Mouse (Mus musculus) CH12.LX (cell line): ENCODE measurements around the gene Ces2h. TPM values are rescaled to one million over a fixed set of nuclear protein-coding genes. Genes with fewer than 3 reads are reported as not detected.

Source experiments
- DNase-seq: peaks from one replicate; pipeline ENCODE4 v3.0.0-alpha.2; 2013; ENCODE audit errors: extremely low read depth
- H3K27ac ChIP-seq: 2 replicates; pipeline ENCODE4 v1.5.1; 2012; ENCODE audit warnings: low read depth, mild to moderate bottlenecking, control low read depth, moderate library complexity; ENCODE audit not compliant: insufficient read depth
- H3K27me3 ChIP-seq: replicated peaks from 2 replicates; pipeline ENCODE3; 2012; ENCODE audit warnings: inconsistent platforms
- H3K36me3 ChIP-seq, 2 experiments: replicated peaks in 1 of 2; 2 replicates each; pipeline versions ENCODE3 to v1.6.1; 2012; ENCODE audit warnings: inconsistent platforms in 1 of 2, low read length in 1 of 2, mild to moderate bottlenecking in 1 of 2, mixed read lengths in 1 of 2, moderate library complexity in 1 of 2; ENCODE audit not compliant: control insufficient read depth in 1 of 2, insufficient read depth in 1 of 2
- H3K4me1 ChIP-seq, 2 experiments: 2 replicates each; pipeline ENCODE4 v1.6.1; 2012; ENCODE audit warnings: inconsistent platforms in 1 of 2, moderate library complexity in 1 of 2; ENCODE audit not compliant: insufficient read depth in 2 of 2, control insufficient read depth in 1 of 2
- H3K4me2 ChIP-seq: 2 replicates; pipeline ENCODE4 v1.6.1; 2012; ENCODE audit warnings: low read depth, mild to moderate bottlenecking, control low read depth; ENCODE audit not compliant: poor library complexity, insufficient read depth, severe bottlenecking
- H3K4me3 ChIP-seq, 3 experiments: fragments of 150-350 bp in 1 of 3; sonication (generic) in 1 of 3; replicated peaks in 1 of 3; 2 replicates each; pipeline versions ENCODE3 to v1.5.1; 2011 to 2012; ENCODE audit warnings: low read depth in 2 of 3, low read length in 2 of 3, mild to moderate bottlenecking in 2 of 3, moderate library complexity in 2 of 3, control low read depth in 1 of 3, improper control_type of control experiment in 1 of 3, inconsistent platforms in 1 of 3, mixed read lengths in 1 of 3; ENCODE audit not compliant: poor library complexity in 1 of 3
- H3K79me2 ChIP-seq: replicated peaks from 2 replicates; pipeline ENCODE4 v1.6.1; 2012; ENCODE audit warnings: mild to moderate bottlenecking, moderate library complexity; ENCODE audit not compliant: control insufficient read depth, poor library complexity, insufficient read depth, severe bottlenecking; ENCODE audit errors: extremely low read depth
- H3K9ac ChIP-seq: 2 replicates; pipeline ENCODE4 v1.6.1; 2012; ENCODE audit warnings: low read depth, mild to moderate bottlenecking, control low read depth, moderate library complexity; ENCODE audit not compliant: insufficient read depth
- H3K9me3 ChIP-seq: replicated peaks from 2 replicates; pipeline ENCODE3; 2012; ENCODE audit warnings: low read length, inconsistent platforms, mixed read lengths
- BHLHE40 ChIP-seq: IDR thresholded peaks from 2 replicates; pipeline ENCODE4 v1.6.1; 2011; ENCODE audit warnings: mild to moderate bottlenecking, low read depth, low read length, improper control_type of control experiment
- CHD1 ChIP-seq: IDR thresholded peaks from 2 replicates; pipeline ENCODE4 v1.6.1; 2012; ENCODE audit warnings: low read depth, low read length, improper control_type of control experiment, inconsistent platforms
- CTCF ChIP-seq, 2 experiments: IDR thresholded peaks in 1 of 2; conservative IDR thresholded peaks in 1 of 2; 2 replicates each; pipeline ENCODE4 v1.5.1; 2011 to 2012; ENCODE audit warnings: low read depth in 2 of 2, low read length in 2 of 2, improper control_type of control experiment in 1 of 2, inconsistent platforms in 1 of 2, mild to moderate bottlenecking in 1 of 2, moderate library complexity in 1 of 2
- ELF1 ChIP-seq: IDR thresholded peaks from 2 replicates; pipeline ENCODE4 v1.6.1; 2014; ENCODE audit warnings: low read depth, mild to moderate bottlenecking, inconsistent platforms, low read length, improper control_type of control experiment
- EP300 ChIP-seq: IDR thresholded peaks from 2 replicates; pipeline ENCODE4 v1.6.1; 2011; ENCODE audit warnings: low read length, improper control_type of control experiment
- GABPA ChIP-seq: IDR thresholded peaks from 2 replicates; pipeline ENCODE4 v1.6.1; 2012; ENCODE audit warnings: low read depth, low read length, improper control_type of control experiment, inconsistent platforms; ENCODE audit not compliant: insufficient replicate concordance
- HCFC1 ChIP-seq: IDR thresholded peaks from 2 replicates; pipeline ENCODE4 v1.6.1; 2012; ENCODE audit warnings: low read depth, mild to moderate bottlenecking, inconsistent platforms, low read length, improper control_type of control experiment
- IRF4 ChIP-seq: IDR thresholded peaks from 2 replicates; pipeline ENCODE4 v1.6.1; 2014; ENCODE audit warnings: low read depth, mild to moderate bottlenecking, inconsistent platforms, low read length, improper control_type of control experiment
- JUN ChIP-seq: IDR thresholded peaks from 2 replicates; pipeline ENCODE4 v1.6.1; 2011; ENCODE audit warnings: low read depth, mild to moderate bottlenecking, low read length, improper control_type of control experiment, moderate library complexity; ENCODE audit not compliant: insufficient read depth
- JUND ChIP-seq: conservative IDR thresholded peaks from 2 replicates; pipeline ENCODE4 v1.6.1; 2011; ENCODE audit warnings: low read depth, low read length, improper control_type of control experiment
- KAT2A ChIP-seq: IDR thresholded peaks from 2 replicates; pipeline ENCODE4 v1.6.1; 2012; ENCODE audit warnings: low read length, improper control_type of control experiment, inconsistent platforms; ENCODE audit not compliant: insufficient replicate concordance
- MAFK ChIP-seq: IDR thresholded peaks from 2 replicates; pipeline ENCODE4 v1.6.1; 2011; ENCODE audit warnings: low read length, improper control_type of control experiment; ENCODE audit not compliant: insufficient replicate concordance
- MAX ChIP-seq: IDR thresholded peaks from 2 replicates; pipeline ENCODE4 v1.6.1; 2011; ENCODE audit warnings: low read length, improper control_type of control experiment
- MEF2A ChIP-seq: IDR thresholded peaks from 2 replicates; pipeline ENCODE4 v1.6.1; 2014; ENCODE audit warnings: low read depth, mild to moderate bottlenecking, inconsistent platforms, low read length, improper control_type of control experiment, borderline replicate concordance
- MXI1 ChIP-seq: IDR thresholded peaks from 2 replicates; pipeline ENCODE4 v1.6.1; 2011; ENCODE audit warnings: mild to moderate bottlenecking, low read depth, low read length, improper control_type of control experiment
- MYC ChIP-seq: IDR thresholded peaks from 2 replicates; pipeline ENCODE4 v1.6.1; 2011; ENCODE audit warnings: low read depth, mild to moderate bottlenecking, improper control_type of control experiment, low read length
- PAX5 ChIP-seq: IDR thresholded peaks from 2 replicates; pipeline ENCODE4 v1.6.1; 2012; ENCODE audit warnings: low read length, inconsistent platforms, mixed read lengths
- POLR2A ChIP-seq: IDR thresholded peaks from 2 replicates; pipeline ENCODE4 v1.6.1; 2011; ENCODE audit warnings: low read depth, mild to moderate bottlenecking, improper control_type of control experiment, low read length
- POLR2AphosphoS2 ChIP-seq: IDR thresholded peaks from 2 replicates; pipeline ENCODE4 v1.6.1; 2011; ENCODE audit warnings: low read depth, low read length, improper control_type of control experiment
- RAD21 ChIP-seq: IDR thresholded peaks from 2 replicates; pipeline ENCODE4 v1.6.1; 2011; ENCODE audit warnings: low read depth, mild to moderate bottlenecking, low read length, improper control_type of control experiment, moderate library complexity
- RCOR1 ChIP-seq: conservative IDR thresholded peaks from 2 replicates; pipeline ENCODE4 v1.6.1; 2012; ENCODE audit warnings: low read depth, mild to moderate bottlenecking, inconsistent platforms, low read length, improper control_type of control experiment
- SIN3A ChIP-seq: IDR thresholded peaks from 2 replicates; pipeline ENCODE4 v1.6.1; 2012; ENCODE audit warnings: low read length, improper control_type of control experiment, inconsistent platforms
- SMC3 ChIP-seq: IDR thresholded peaks from 2 replicates; pipeline ENCODE4 v1.6.1; 2011; ENCODE audit warnings: low read depth, low read length, improper control_type of control experiment
- TBP ChIP-seq: conservative IDR thresholded peaks from 2 replicates; pipeline ENCODE4 v1.6.1; 2011; ENCODE audit warnings: low read depth, low read length, improper control_type of control experiment
- TCF12 ChIP-seq: IDR thresholded peaks from 2 replicates; pipeline ENCODE4 v1.6.1; 2014; ENCODE audit warnings: low read depth, mild to moderate bottlenecking, inconsistent platforms, low read length, improper control_type of control experiment
- USF1 ChIP-seq: IDR thresholded peaks from 2 replicates; pipeline ENCODE4 v1.6.1; 2014; ENCODE audit warnings: low read depth, mild to moderate bottlenecking, inconsistent platforms, low read length, improper control_type of control experiment
- USF2 ChIP-seq: conservative IDR thresholded peaks from 2 replicates; pipeline ENCODE4 v1.6.1; 2011; ENCODE audit warnings: low read depth, low read length, improper control_type of control experiment
- ZC3H11A ChIP-seq: IDR thresholded peaks from 2 replicates; pipeline ENCODE4 v1.6.1; 2012; ENCODE audit warnings: low read depth, mild to moderate bottlenecking, inconsistent platforms, low read length, improper control_type of control experiment
- ZKSCAN1 ChIP-seq: IDR thresholded peaks from 2 replicates; pipeline ENCODE4 v1.6.1; 2012; ENCODE audit warnings: low read depth, inconsistent platforms, low read length, improper control_type of control experiment, borderline replicate concordance
- dilution Hi-C: fragments of 300-500 bp; cut with MboI; formaldehyde crosslinking; loops from 2 replicates; pipeline ENCODE4 v1.14.3; 2020; ENCODE audit warnings: low sequenced_read_pairs; ENCODE audit not compliant: extremely low pct_unique_long_range_greater_than_20kb, extremely low pct_ligation_motif_present
- in situ Hi-C: fragments of 300-500 bp; cut with MboI; formaldehyde crosslinking; loops from 3 replicates; pipeline ENCODE4 v1.14.3; 2019; ENCODE audit warnings: low sequenced_read_pairs, low pct_ligation_motif_present, low pct_unique_long_range_greater_than_20kb, mixed read lengths
- polyA plus RNA-seq: library from polyadenylated mRNA; unstranded; fragments of >175 nt; gene quantifications from 2 replicates; pipeline ENCODE4 v1.2.1, GENCODE M21; 2012; ENCODE audit warnings: low read depth; ENCODE audit not compliant: insufficient read length
- total RNA-seq, 2 experiments: library from RNA; depleted of rRNA; stranded (reverse); fragments of 300-350 nt in 1 of 2; fragments of >200 nt in 1 of 2; gene quantifications; 2 replicates each; pipeline ENCODE4 v1.2.3; 2012 to 2014

Gene Ces2h
- total and polyA plus RNA-seq, 3 experiments: not detected

- no peaks in the 10 kb centered on the region for H3K79me2 ChIP-seq
- no peak overlapping the region for H3K9ac ChIP-seq
- H3K9me3 ChIP-seq: no peaks in the 10 kb centered on the region
- H3K4me3 ChIP-seq: no peak overlapping the region
- DNase-seq: no peak
- no peaks in the 10 kb centered on the region for H3K4me1 ChIP-seq
- in situ Hi-C loops: no loop called here
- no peak for TF ChIP-seq TCF12
- TF ChIP-seq JUND: no peak
- no peak for TF ChIP-seq CHD1
- no peak for TF ChIP-seq BHLHE40
- TF ChIP-seq EP300: no peak
- no peak for TF ChIP-seq RCOR1
- no peak for TF ChIP-seq CTCF (conservative IDR thresholded peaks at IDR 0.05 in 1 of 2, IDR thresholded peaks at IDR 0.05 in 1 of 2; ENCODE audit: low read depth in 2 of 2, low read length in 2 of 2)
- TF ChIP-seq USF1: no peak
- TF ChIP-seq MAX: no peak
- no peak for TF ChIP-seq GABPA
- TF ChIP-seq KAT2A: no peak
- no peak overlapping the region for H3K27ac ChIP-seq
- H3K4me2 ChIP-seq: no peak overlapping the region
- dilution Hi-C loops: no loop called here
- H3K27me3 ChIP-seq: no peaks in the 10 kb centered on the region
- H3K36me3 ChIP-seq: no peaks in the 10 kb centered on the region
These were observed 22.4 kb downstream of the Ces2h start for GRCm38 (mm10) chr8:105023087-105023486.

- in situ Hi-C loops: loop anchor here (25.0 kb wide), 1 partner anchor 263 kb away; no protein-coding TSS in a partner anchor
These were observed 24.4 kb downstream of the Ces2h start for GRCm38 (mm10) chr8:105025050-105025449.

More at GRCm38 (mm10) chr8:105025050-105025449, 24.4 kb downstream of the Ces2h start:
- Histone ChIP-seq H3K9ac (no peak overlapping the region), H3K36me3 (no peaks in the 10 kb centered on the region), H3K79me2 (no peaks in the 10 kb centered on the region)
- dilution Hi-C loops: no loop called here
- TF ChIP-seq POLR2A (no peak), CHD1 (no peak), PAX5 (no peak), IRF4 (no peak), JUND (no peak), ELF1 (no peak), MAFK (peak; percentile 89), TBP (no peak), SIN3A (no peak), CTCF (conservative IDR thresholded peaks at IDR 0.05 in 1 of 2, IDR thresholded peaks at IDR 0.05 in 1 of 2; ENCODE audit: low read depth in 2 of 2, low read length in 2 of 2) (peak; percentile 77 to 79; a peak in 3 of 4 replicates), JUN (no peak), GABPA (no peak), ZC3H11A (no peak), POLR2AphosphoS2 (no peak), KAT2A (no peak), ZKSCAN1 (no peak), MEF2A (no peak), SMC3 (peak; percentile 78), HCFC1 (no peak), MXI1 (no peak), RAD21 (peak; percentile 81), RCOR1 (no peak), USF2 (no peak), MYC (peak; percentile 91)
- TF ChIP-seq, all 38 proteins: peak for 5
- Histone ChIP-seq H3K27ac (no peak overlapping the region), H3K4me3 (no peak overlapping the region), H3K9me3 (no peaks in the 10 kb centered on the region), H3K4me2 (no peak overlapping the region), H3K27me3 (no peaks in the 10 kb centered on the region), H3K4me1 (no peaks in the 10 kb centered on the region)
- peak; percentile 80 for DNase-seq
